Mouse (Mus musculus): ENCODE data around the gene Nup98. TPM values are rescaled to one million over a fixed set of nuclear protein-coding genes. Genes with fewer than 3 reads are reported as not detected.

Nup98 gene
- polyA plus RNA-seq, 1 experiment from 2014 or later: 27.4 TPM

DNA sequence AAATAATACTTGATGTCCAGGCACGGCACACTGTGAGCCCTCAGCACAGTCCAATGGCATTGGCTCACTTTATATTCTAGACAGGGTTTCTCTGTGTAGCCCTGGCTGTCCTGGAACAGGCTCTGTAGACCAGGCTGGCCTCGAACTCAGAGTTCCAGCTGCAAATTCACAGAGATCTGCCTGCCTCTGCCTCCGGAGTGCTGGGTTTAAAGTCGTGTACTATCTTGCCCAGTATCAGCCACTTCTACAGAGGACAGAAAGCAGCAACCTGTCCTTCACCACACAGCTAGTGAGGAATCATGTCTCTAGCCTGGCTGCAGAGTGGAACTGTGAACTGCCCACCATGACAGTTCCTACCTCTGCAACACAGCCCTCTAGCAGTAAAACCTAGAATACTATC lies 100.2 kb downstream of the Nup98 start:
- no peak overlapping the region for H3K4me2 ChIP-seq (replicated peaks)
- H3K4me3 ChIP-seq (replicated peaks): no peak overlapping the region
- H3K9me3 ChIP-seq: no peaks in the 10 kb centered on the region
- WGBS: 85% methylated on average over 4 of the region's 4 CpGs
- H3K27me3 ChIP-seq: no peaks in the 10 kb centered on the region
- no peak overlapping the region for H3K9ac ChIP-seq (replicated peaks)
- ATAC-seq: no peak
- peaks cover 7% of the 10 kb centered on the region for H3K4me1 ChIP-seq (replicated peaks)
- H3K27ac ChIP-seq: no peak overlapping the region
- H3K36me3 ChIP-seq: no peaks in the 10 kb centered on the region

DNA sequence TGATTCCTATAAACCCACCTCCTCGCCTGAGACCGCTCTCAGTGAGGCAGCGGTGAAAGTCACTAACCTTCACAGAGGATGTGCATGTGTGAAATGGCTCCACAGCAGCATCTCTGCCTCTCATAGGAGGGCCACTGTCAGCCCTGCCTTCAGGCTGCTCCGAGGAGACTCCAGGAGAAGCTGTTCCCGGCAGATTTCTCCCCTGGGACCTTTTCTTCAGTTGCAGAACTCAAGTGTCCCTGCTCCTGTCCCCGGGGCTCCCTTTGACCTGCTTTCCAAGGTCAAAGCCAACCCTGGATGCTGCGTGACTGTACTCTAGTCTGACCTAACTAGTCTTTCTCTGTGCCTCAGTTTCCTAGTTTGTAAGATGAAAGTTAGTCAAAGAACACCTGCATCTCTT lies 100.8 kb downstream of the Nup98 start, which contains the start of gene Art5:
Gene Art5 (minus strand): TSS at position 319 of the 400 bp plus-strand sequence.
- Histone ChIP-seq H3K4me3 (replicated peaks) (no peak within 1 kb of the TSS), H3K36me3 (no peaks in the 10 kb centered on the region), H3K9me3 (no peaks in the 10 kb centered on the region), H3K9ac (replicated peaks) (no peak within 1 kb of the TSS), H3K4me2 (replicated peaks) (no peak within 1 kb of the TSS), H3K27ac (no peak within 1 kb of the TSS), H3K4me1 (replicated peaks) (peaks cover 7% of the 10 kb centered on the region), H3K27me3 (no peaks in the 10 kb centered on the region)
- WGBS: 84% methylated on average over 7 of the region's 7 CpGs
- no peak for ATAC-seq

DNA sequence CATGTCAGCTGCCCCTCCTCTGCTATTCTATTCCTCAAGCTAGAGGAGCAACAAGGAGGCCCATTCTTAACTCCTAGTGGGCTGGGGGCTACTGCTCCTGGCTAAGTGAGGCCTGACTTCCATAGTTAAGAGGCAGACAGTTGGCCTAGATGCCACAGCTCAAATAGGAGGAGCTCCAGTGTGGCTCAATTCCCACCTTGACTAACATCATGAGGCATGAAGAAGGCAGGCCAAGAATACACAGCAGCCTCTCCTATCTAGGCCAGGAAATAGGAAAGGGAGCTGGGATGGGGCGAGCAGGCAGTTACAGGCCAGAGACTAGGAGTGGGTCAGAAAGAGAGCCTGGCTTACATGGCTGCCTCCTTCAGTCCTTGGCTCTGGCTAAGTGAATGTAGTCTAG lies 101.8 kb downstream of the Nup98 start:
- Histone ChIP-seq H3K4me1 (replicated peaks) (peaks cover 7% of the 10 kb centered on the region), H3K27ac (no peak overlapping the region), H3K4me2 (replicated peaks) (no peak overlapping the region), H3K9me3 (no peaks in the 10 kb centered on the region), H3K4me3 (replicated peaks) (no peak overlapping the region), H3K27me3 (no peaks in the 10 kb centered on the region), H3K9ac (replicated peaks) (no peak overlapping the region), H3K36me3 (no peaks in the 10 kb centered on the region)
- 88% methylated on average over 1 of the region's 1 CpGs for WGBS
- no peak for ATAC-seq

DNA sequence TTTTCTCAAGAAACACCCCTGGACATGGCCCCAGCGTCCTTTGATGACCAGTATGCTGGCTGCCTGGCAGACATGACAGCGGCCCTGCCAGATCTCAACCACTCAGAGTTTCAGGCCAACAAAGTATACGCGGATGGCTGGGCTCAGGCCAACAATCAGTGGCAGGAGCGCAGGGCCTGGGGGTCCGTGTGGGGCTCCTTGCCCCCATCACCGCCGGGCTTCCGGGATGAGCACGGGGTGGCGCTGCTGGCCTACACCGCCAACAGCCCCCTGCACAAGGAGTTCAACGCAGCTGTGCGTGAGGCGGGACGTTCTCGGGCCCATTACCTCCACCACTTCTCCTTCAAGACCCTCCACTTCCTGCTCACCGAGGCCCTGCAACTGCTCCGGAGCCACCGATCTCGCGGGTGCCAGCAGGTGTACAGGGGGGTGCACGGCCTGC lies 103.3 kb downstream of the Nup98 start:
- peak; percentile 46; the same call in 1 of the 2 replicates for ATAC-seq

DNA sequence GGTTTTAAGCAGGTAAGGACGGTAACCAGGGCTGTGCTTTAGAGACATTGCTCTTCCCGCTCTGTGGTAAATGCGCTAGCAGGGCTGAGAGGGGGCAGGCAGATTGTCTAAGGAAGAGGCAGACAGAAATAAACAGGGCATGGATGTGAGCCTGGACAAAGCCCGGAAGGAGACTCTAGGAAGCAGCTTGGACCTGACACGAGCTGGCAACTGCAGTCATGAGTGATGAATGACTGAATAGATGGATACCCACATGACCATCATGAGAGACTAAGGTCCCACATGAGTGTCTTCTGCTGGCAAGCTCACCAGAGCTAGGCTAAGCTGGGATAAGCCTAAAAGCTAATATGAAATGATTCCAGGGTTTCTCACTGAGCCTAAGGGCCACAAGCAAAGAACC lies 105.8 kb downstream of the Nup98 start:
- no peak overlapping the region for H3K27ac ChIP-seq
- 78% methylated on average over 5 of the region's 5 CpGs for WGBS

More for the DNA sequence above, 103.3 kb downstream of the Nup98 start:
- no peaks in the 10 kb centered on the region for H3K27me3 ChIP-seq
- no peaks in the 10 kb centered on the region for H3K9me3 ChIP-seq
- H3K4me3 ChIP-seq (replicated peaks): peak overlapping the region; percentile 22
- H3K27ac ChIP-seq: no peak overlapping the region
- H3K4me2 ChIP-seq (replicated peaks): peak overlapping the region; percentile 53
- H3K4me1 ChIP-seq (replicated peaks): peaks cover 15% of the 10 kb centered on the region
- no peaks in the 10 kb centered on the region for H3K36me3 ChIP-seq
- peak overlapping the region; percentile 7; the same call in 1 of the 2 replicates for H3K9ac ChIP-seq (replicated peaks)
- 25% methylated on average over 23 of the region's 23 CpGs for WGBS

DNA sequence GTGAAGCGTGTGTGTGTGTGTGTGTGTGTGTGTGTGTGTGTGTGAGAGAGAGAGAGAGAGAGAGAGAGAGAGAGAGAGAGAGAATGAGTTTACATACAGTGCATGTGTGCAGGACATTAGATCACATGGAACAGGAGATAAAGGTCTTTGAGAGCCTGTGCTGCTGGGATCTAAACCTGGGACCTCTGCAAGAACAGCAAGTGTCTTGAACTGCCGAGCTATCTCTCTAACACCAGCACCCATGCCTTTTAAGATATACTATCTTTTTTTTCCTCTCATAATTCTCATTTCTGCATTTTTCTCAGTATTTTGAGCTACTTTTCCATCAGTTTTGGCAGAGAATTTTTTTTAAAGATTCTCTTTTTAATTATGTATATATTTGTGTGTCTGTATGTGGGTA lies 106.4 kb downstream of the Nup98 start:
- H3K4me2 ChIP-seq (replicated peaks): no peak overlapping the region
- ATAC-seq: no peak
- H3K36me3 ChIP-seq: no peaks in the 10 kb centered on the region
- H3K4me3 ChIP-seq (replicated peaks): no peak overlapping the region
- no peaks in the 10 kb centered on the region for H3K9me3 ChIP-seq
- H3K27ac ChIP-seq: no peak overlapping the region
- WGBS: 79% methylated on average over 2 of the region's 2 CpGs
- peaks cover 9% of the 10 kb centered on the region for H3K27me3 ChIP-seq
- no peak overlapping the region for H3K9ac ChIP-seq (replicated peaks)
- H3K4me1 ChIP-seq (replicated peaks): peaks cover 33% of the 10 kb centered on the region

More for the DNA sequence above, 105.8 kb downstream of the Nup98 start:
- no peak for ATAC-seq
- H3K36me3 ChIP-seq: no peaks in the 10 kb centered on the region
- no peaks in the 10 kb centered on the region for H3K9me3 ChIP-seq
- no peak overlapping the region for H3K9ac ChIP-seq (replicated peaks)
- peaks cover 33% of the 10 kb centered on the region for H3K4me1 ChIP-seq (replicated peaks)
- H3K27me3 ChIP-seq: peaks cover 4% of the 10 kb centered on the region
- no peak overlapping the region for H3K4me2 ChIP-seq (replicated peaks)
- no peak overlapping the region for H3K4me3 ChIP-seq (replicated peaks)

DNA sequence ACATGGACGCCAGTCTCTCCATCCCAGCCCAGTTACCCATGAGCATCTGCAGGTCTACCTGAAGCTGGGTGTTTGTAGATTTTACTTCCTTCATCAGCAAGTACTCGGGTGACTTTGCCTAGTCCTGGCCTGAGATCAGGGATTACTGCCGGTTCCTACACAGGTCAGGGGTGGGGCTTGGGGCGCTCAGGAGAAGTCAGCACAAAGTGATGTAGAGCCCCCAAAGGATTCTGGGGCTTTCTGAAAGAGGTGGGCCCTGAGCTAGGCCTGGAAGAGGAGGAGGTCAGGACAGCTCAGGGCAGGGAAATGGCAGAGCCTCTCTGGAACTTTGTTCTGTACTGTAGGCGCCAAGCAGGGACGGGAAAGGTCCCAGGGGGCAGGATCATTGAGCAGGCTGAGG lies 107.3 kb downstream of the Nup98 start:
- no peaks in the 10 kb centered on the region for H3K36me3 ChIP-seq
- H3K4me1 ChIP-seq (replicated peaks): peaks cover 33% of the 10 kb centered on the region
- peaks cover 10% of the 10 kb centered on the region for H3K27me3 ChIP-seq
- no peak overlapping the region for H3K9ac ChIP-seq (replicated peaks)
- no peak overlapping the region for H3K4me3 ChIP-seq (replicated peaks)
- H3K9me3 ChIP-seq: no peaks in the 10 kb centered on the region
- H3K27ac ChIP-seq: no peak overlapping the region
- no peak for ATAC-seq
- 38% methylated on average over 6 of the region's 6 CpGs for WGBS
- H3K4me2 ChIP-seq (replicated peaks): no peak overlapping the region

DNA sequence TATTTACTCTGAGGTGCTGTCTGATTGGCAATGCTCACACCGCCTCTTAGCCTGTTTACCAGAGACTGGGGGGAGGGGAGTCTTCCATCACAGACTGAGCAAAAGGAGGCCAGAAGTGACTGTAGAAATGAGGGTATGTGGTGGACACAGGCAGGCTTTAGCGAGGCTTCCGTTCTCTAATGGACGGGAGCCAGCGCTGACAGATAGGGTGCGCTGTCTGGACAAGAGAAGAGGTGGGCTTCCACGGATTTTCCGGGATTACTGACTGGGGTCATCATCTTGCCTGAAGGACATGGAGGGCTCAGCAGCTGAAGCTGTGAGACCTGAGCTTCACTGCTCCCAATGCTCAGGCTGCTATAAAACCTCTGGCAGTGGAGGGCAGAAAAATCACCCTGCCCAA lies 107.7 kb downstream of the Nup98 start:
- Histone ChIP-seq H3K9ac (replicated peaks) (no peak overlapping the region), H3K4me3 (replicated peaks) (no peak overlapping the region), H3K36me3 (no peaks in the 10 kb centered on the region), H3K9me3 (no peaks in the 10 kb centered on the region), H3K27ac (no peak overlapping the region), H3K27me3 (peaks cover 10% of the 10 kb centered on the region), H3K4me2 (replicated peaks) (no peak overlapping the region), H3K4me1 (replicated peaks) (peaks cover 33% of the 10 kb centered on the region)
- WGBS: 31% methylated on average over 8 of the region's 8 CpGs
- no peak for ATAC-seq

DNA sequence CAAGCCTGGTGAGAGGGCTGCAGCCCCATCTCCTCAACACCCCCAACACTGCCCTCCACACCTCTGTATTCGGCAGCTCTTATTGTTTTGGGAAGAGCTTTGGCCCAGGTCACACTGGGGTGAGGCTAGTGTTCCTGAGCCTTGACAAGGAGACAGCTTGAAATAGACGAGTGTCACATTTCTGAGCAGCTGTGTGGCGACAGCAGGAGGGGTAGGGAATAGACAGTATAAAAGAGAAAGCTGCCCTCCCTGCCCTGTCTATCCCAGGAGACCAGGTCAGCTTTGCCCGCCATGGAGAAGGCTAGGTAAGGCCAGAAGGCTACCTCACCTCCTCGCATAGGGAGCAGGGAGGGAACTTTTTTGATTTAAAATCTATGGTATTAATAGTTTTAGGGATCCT lies 108.5 kb downstream of the Nup98 start, which contains the start of gene Art1:
Gene Art1 (plus strand): TSS at position 257 of the 400 bp plus-strand sequence.
- Histone ChIP-seq H3K27me3 (peaks cover 10% of the 10 kb centered on the region), H3K4me3 (replicated peaks) (no peak within 1 kb of the TSS), H3K27ac (no peak within 1 kb of the TSS), H3K4me1 (replicated peaks) (peaks cover 26% of the 10 kb centered on the region), H3K9me3 (no peaks in the 10 kb centered on the region), H3K4me2 (replicated peaks) (0 out of 2 replicates have a peak within 1 kb of the TSS, but pooled peaks have one; percentile 49), H3K9ac (replicated peaks) (no peak within 1 kb of the TSS), H3K36me3 (no peaks in the 10 kb centered on the region)
- ATAC-seq: no peak
- 43% methylated on average over 5 of the region's 5 CpGs for WGBS

DNA sequence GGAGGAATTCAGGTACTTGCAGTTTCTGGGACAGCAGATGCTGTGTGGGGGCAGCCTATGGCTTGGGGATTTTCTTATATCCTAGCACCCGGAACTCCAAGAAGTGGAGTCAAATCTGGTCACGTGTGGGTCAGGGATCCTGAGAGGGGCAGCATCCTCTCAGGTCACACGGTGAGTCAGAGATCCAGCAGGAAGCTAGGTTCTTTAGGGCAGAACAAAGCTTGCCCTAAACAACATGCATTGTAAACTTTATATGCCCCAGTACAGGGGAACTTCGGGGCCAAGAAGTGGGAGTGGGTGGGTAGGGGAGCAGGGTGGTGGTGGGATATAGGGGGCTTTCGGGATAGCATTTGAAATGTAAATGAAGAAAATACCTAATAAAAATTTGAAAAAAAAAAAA lies 109.1 kb downstream of the Nup98 start:
- no peak overlapping the region for H3K27ac ChIP-seq
- no peaks in the 10 kb centered on the region for H3K9me3 ChIP-seq
- H3K4me2 ChIP-seq (replicated peaks): no peak overlapping the region
- ATAC-seq: no peak
- H3K9ac ChIP-seq (replicated peaks): no peak overlapping the region
- 65% methylated on average over 5 of the region's 5 CpGs for WGBS
- peaks cover 10% of the 10 kb centered on the region for H3K27me3 ChIP-seq
- H3K36me3 ChIP-seq: no peaks in the 10 kb centered on the region
- no peak overlapping the region for H3K4me3 ChIP-seq (replicated peaks)
- peaks cover 26% of the 10 kb centered on the region for H3K4me1 ChIP-seq (replicated peaks)

DNA sequence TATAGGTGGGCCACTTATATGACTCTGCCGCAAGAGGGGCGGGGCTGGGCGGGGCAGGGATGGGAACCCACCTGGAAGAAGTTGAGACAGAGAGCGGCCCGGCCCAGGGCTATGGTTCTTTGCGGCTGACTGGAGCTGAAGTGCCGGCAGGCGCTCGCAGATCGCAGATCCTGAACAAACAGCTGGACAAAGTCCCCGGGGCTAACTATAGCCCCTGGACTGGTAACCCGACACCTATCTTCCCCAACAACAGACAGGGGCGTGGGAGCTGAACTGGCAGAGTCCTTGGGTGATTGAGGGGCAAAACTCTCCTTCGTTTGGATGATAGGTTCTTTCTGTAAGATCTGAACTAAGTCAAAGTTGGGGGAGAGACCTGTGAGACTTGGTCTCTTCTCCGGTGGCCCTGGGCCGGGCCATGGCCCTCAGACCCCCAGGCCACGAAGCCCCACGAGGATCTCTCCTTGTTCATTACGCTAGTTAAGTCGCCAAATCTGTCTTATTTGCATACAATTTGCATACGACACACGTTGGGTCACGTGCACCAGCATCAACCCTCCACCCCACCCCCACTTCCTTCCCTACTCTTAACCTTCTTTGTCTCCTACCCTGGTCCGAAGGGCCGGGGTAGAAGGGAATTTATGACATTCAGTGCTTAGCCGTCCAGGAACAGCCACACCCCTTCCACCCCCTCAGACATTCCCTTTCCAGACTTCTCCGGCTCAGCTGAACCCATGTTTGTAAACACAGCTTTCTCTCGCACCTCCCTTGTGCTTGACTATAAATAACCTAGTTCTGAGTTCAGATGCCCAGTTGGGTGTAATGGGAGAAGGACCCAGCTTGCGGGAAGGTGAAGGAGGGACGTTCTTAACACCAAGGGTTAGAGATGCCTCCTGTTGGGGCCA lies 110.0 kb downstream of the Nup98 start:
- H3K27ac ChIP-seq: no peak overlapping the region
- H3K9ac ChIP-seq (replicated peaks): peak overlapping the region; percentile 3; the same call in 1 of the 2 replicates
- WGBS: 5% methylated on average over 30 of the region's 30 CpGs
- no peaks in the 10 kb centered on the region for H3K36me3 ChIP-seq
- peak overlapping the region; percentile 21 for H3K4me3 ChIP-seq (replicated peaks)
- peak; percentile 68 for ATAC-seq
- H3K4me2 ChIP-seq (replicated peaks): peak overlapping the region; percentile 49
- H3K4me1 ChIP-seq (replicated peaks): peaks cover 26% of the 10 kb centered on the region
- H3K9me3 ChIP-seq: no peaks in the 10 kb centered on the region
- H3K27me3 ChIP-seq: peaks cover 10% of the 10 kb centered on the region

DNA sequence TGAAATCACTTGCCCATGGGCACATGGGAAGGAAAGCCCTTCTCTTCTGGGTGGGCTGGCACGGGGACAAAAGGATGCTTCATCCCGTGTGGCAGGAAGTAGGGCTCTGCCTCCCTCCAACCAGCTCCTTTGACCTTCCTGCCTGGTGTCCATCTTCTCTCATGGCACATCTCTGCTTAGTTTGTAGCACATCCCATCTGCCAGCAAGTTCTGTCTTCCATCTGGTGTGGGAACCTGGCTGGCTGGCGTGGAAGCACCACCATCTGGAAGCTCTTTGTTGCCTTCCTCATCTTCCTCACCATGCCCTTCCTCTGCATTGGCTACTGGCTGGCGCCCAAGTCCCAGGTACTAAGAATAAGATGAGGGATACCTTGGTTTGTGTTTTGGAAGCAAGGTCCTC lies 122.6 kb downstream of the Nup98 start:
- Histone ChIP-seq H3K9ac (replicated peaks) (no peak overlapping the region), H3K4me1 (replicated peaks) (no peaks in the 10 kb centered on the region), H3K9me3 (no peaks in the 10 kb centered on the region), H3K36me3 (peaks cover 46% of the 10 kb centered on the region), H3K4me3 (replicated peaks) (no peak overlapping the region), H3K27me3 (no peaks in the 10 kb centered on the region), H3K27ac (no peak overlapping the region), H3K4me2 (replicated peaks) (no peak overlapping the region)
- ATAC-seq: no peak
- WGBS: 90% methylated on average over 4 of the region's 4 CpGs

Data from midbrain, embryonic 13.5 days (tissue).